ENCODE assay signal across 8 mouse cellular contexts in the genomic region with DNA sequence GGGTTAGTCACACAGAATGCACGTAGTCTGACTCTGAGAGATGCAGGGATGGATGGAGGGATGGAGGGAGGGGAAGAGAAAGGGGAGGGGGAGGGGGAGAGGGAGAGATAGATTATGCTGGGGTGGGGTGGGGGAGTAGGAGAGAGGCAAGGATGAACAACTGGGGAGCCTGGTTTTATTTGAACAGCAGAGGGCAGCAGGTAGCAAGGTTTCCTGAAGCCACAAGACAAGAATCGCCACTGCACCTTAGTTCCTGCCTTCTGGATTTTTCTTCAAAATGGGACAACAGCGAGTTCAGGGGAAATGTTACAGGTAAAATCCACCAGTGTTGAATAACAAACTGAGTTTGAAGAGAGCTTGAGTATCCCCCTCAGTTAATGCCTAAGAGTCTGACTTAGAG. TPM values are rescaled to one million over a fixed set of nuclear protein-coding genes. Genes with fewer than 3 reads are reported as not detected.
DNase-seq lines count a peak whose midpoint lies in the region; ATAC-seq and TF ChIP-seq lines count a peak whose summit lies in the region.

No protein-coding gene starts in this region.

- no peak overlapping the region for H3K27ac ChIP-seq in thymus, adult 2 months (ENCODE audit: control insufficient read depth, insufficient read depth, low read length)

- DNase-seq in gastrocnemius, adult 18-20 months (ENCODE audit: low spot score) = peak; percentile 68
- DNase-seq in gastrocnemius, adult 8-10 months (ENCODE audit: low spot score in 2 of 2) = no peak
- DNase-seq in thymus, adult 2 months = peak; percentile 29
- DNase-seq in thymus, adult 18-20 months = no peak
- DNase-seq in cerebellum, postnatal 25 days = peak; percentile 61 to 78
- DNase-seq in kidney, adult 8-10 months = peak; percentile 39 to 71
- DNase-seq in lung, postnatal 14 days = peak; percentile 72

- no peak for TF ChIP-seq CTCF in thymus, adult 2 months (IDR thresholded peaks at IDR 0.05; ENCODE audit: borderline replicate concordance, control insufficient read depth, extremely low read depth, insufficient read depth, low read length, poor library complexity)

- no peaks in the 10 kb centered on the region for H3K4me1 ChIP-seq in thymus, adult 2 months (replicated peaks; ENCODE audit: control insufficient read depth, insufficient read depth, low read length)

- no peak for ATAC-seq in inflammation-experienced regulatory T-cells, adult 6 months

- no peaks in the 10 kb centered on the region for H3K27me3 ChIP-seq in thymus, adult 2 months (ENCODE audit: control insufficient read depth, insufficient read depth, low read length)

- H3K36me3 ChIP-seq in thymus, adult 2 months (ENCODE audit: control insufficient read depth, insufficient read depth, low read length) = no peaks in the 10 kb centered on the region

- 19% methylated on average over 3 of the region's 3 CpGs for WGBS in thymus, adult 2 months

- H3K4me3 ChIP-seq in thymus, adult 2 months (ENCODE audit: control insufficient read depth, insufficient read depth, low read length) = no peak overlapping the region

- no peak for TF ChIP-seq POLR2A in thymus, adult 2 months (IDR thresholded peaks at IDR 0.05; ENCODE audit: control insufficient read depth, extremely low read depth, insufficient read depth, low read length, poor library complexity)

RNA-seq across cellular contexts. Expression of a gene that starts 32.5 kb away (rescaled TPM):
- 1 to 10 TPM; 5.8 to 6.8 TPM for total RNA-seq in gastrocnemius, adult 18-20 months (2021)
- total RNA-seq in gastrocnemius, adult 8-10 months (2022) = 1 to 10 TPM; 6.1 to 7.2 (median 6.5) TPM
- 14.7 and 18.6 TPM in 2 replicates for polyA plus RNA-seq in thymus, adult 2 months (2012; rRNA removed)
- polyA plus RNA-seq in inflammation-experienced regulatory T-cells, adult 6 months (2017; shearing (Covaris generic)) = 10 to 100 TPM; 28.7 to 35.6 (median 29.5) TPM

Comparison
In these comparisons a context has a peak if more than half of its experiments do, and no peak if none do; other contexts are left out.
1. DNase-seq: peak in gastrocnemius, adult 18-20 months (single experiment), thymus, adult 2 months (single experiment), cerebellum, postnatal 25 days (2 of 2), kidney, adult 8-10 months (2 of 2) and lung, postnatal 14 days (single experiment); none in gastrocnemius, adult 8-10 months (0 of 2) and thymus, adult 18-20 months (0 of 2).